Mouse (Mus musculus): Measurements from ENCODE around the gene Fam199x. TPM values are rescaled to one million over a fixed set of nuclear protein-coding genes. Genes with fewer than 3 reads are reported as not detected.

The Fam199x gene
- polyA plus RNA-seq (2014; fragmentation: Illumina TruSeq; extraction: RNeasy Lipid Tissue Mini Kit (QIAGEN cat#74804); ENCODE audit: low read depth, low replicate concordance): 7.7 TPM

GRCm38 (mm10) chrX:137049425-137050225 is at the start of gene Fam199x:
Fam199x (plus strand) TSS chrX:137049594.

DNA sequence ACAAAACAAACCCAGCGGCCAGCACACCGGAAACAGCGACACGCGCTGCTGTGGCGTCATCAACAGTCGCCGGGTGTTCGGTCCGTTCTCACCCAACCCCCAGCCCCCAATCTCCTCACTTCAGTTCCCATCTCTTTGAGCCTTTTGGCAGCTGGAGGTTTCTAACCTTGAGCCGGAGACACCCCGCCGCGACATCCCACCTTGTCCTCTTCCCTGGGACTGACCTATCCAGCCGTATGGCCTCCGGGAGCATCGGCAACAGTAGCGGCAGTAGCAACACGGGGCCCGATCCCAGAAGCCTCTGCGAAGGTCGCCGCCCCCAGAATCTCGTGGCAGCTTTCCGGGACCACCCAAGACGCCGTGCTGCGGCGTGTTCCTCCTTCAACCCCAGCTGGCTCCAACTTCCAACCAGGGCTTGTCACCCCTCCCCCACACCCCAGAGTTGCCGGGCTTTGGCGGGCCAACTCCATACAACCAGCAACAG is 11.4 kb upstream of the Fam199x start, which contains the start of gene Slc25a53:
Slc25a53 (minus strand) TSS at position 303 of the 484 bp plus-strand sequence.

DNA sequence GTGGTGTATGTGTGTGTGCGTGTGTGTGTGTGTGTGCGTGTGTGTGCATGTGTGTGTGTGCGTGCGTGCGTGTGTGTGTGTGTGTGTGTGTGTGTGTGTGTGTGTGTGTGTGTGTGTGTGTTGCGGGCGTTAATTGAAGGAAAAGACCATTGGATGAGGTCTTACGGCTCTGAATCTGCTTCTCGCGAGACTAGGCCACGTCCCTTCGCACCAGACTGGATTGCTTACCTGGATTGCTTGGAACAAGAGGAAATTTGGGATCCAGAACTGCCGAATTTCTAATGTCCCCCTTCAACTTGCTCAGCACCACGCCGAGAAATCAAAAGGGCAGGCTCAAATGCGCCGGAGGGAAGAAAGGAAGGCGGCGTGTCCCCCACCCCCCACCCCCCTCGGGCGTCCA is 72.3 kb downstream of the Fam199x start, which contains the start of gene Esx1:
Esx1 (minus strand) TSS at position 366 of the 400 bp plus-strand sequence.

Other genes with a start within 250 kb of the Fam199x start
- 1.2 TPM for gene Plp1, start 226.9 kb upstream of the Fam199x start, polyA plus RNA-seq (2014; fragmentation: Illumina TruSeq; extraction: RNeasy Lipid Tissue Mini Kit (QIAGEN cat#74804); ENCODE audit: low read depth, low replicate concordance)
- not detected for gene Rab9b, start 180.8 kb upstream of the Fam199x start, polyA plus RNA-seq (2014; fragmentation: Illumina TruSeq; extraction: RNeasy Lipid Tissue Mini Kit (QIAGEN cat#74804); ENCODE audit: low read depth, low replicate concordance)
- gene H2bfm, start 122.3 kb upstream of the Fam199x start, polyA plus RNA-seq (2014; fragmentation: Illumina TruSeq; extraction: RNeasy Lipid Tissue Mini Kit (QIAGEN cat#74804); ENCODE audit: low read depth, low replicate concordance): not detected
- 18.0 TPM for gene Tmsb15b2, start 74.1 kb upstream of the Fam199x start, polyA plus RNA-seq (2014; fragmentation: Illumina TruSeq; extraction: RNeasy Lipid Tissue Mini Kit (QIAGEN cat#74804); ENCODE audit: low read depth, low replicate concordance)
- gene Tmsb15l, start 72.7 kb upstream of the Fam199x start, polyA plus RNA-seq (2014; fragmentation: Illumina TruSeq; extraction: RNeasy Lipid Tissue Mini Kit (QIAGEN cat#74804); ENCODE audit: low read depth, low replicate concordance): 3.7 TPM
- 3.3 TPM for gene Tmsb15b1, start 72.7 kb upstream of the Fam199x start, polyA plus RNA-seq (2014; fragmentation: Illumina TruSeq; extraction: RNeasy Lipid Tissue Mini Kit (QIAGEN cat#74804); ENCODE audit: low read depth, low replicate concordance)
- gene Zcchc18, start 56.4 kb upstream of the Fam199x start, polyA plus RNA-seq (2014; fragmentation: Illumina TruSeq; extraction: RNeasy Lipid Tissue Mini Kit (QIAGEN cat#74804); ENCODE audit: low read depth, low replicate concordance): not detected
- 2.5 TPM for gene Slc25a53, start 11.3 kb upstream of the Fam199x start, polyA plus RNA-seq (2014; fragmentation: Illumina TruSeq; extraction: RNeasy Lipid Tissue Mini Kit (QIAGEN cat#74804); ENCODE audit: low read depth, low replicate concordance)
- gene Esx1, start 72.5 kb downstream of the Fam199x start, polyA plus RNA-seq (2014; fragmentation: Illumina TruSeq; extraction: RNeasy Lipid Tissue Mini Kit (QIAGEN cat#74804); ENCODE audit: low read depth, low replicate concordance): not detected